Mouse (Mus musculus) layer of hippocampus, adult 8-10 months (tissue): Measurements from ENCODE around the gene Mapkapk3. TPM values are rescaled to one million over a fixed set of nuclear protein-coding genes. Genes with fewer than 3 reads are reported as not detected.

ENCODE experiments used
- DNase-seq, 2 experiments: peaks; one replicate each; pipeline ENCODE4 v3.0.0; 2022; ENCODE audit warnings: low spot score in 2 of 2
- total RNA-seq, 4 experiments: library from RNA; stranded (reverse); gene quantifications; 2 replicates each; pipeline ENCODE4 v1.2.4; 2022

Gene Mapkapk3
- total RNA-seq, 4 experiments from 2014 or later = 1.9 to 5.1 (median 3.4) TPM

GRCm38 (mm10) chr9:107267721-107268402 lies 21.8 kb downstream of the Mapkapk3 start:
- no peak for DNase-seq

DNA sequence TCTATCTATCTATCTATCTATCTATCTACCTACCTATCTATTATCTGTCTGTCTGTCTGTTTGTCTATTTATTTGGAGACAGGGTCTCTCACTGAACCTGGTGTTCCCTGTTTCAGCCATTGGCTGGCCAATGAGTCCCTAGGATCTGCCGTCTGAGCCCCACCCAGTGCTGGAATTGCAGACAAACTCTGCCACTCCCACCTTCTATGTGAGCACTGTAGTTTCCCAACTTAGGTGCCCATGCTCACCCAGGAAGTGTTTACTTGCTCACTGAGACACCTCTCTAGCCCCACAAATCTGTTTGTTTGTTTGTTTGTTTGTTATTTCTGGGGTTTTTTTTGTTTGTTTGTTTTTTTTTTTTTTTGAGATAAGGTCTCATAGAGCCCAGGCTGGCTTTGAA lies 22.6 kb downstream of the Mapkapk3 start:
- no peak for DNase-seq

DNA sequence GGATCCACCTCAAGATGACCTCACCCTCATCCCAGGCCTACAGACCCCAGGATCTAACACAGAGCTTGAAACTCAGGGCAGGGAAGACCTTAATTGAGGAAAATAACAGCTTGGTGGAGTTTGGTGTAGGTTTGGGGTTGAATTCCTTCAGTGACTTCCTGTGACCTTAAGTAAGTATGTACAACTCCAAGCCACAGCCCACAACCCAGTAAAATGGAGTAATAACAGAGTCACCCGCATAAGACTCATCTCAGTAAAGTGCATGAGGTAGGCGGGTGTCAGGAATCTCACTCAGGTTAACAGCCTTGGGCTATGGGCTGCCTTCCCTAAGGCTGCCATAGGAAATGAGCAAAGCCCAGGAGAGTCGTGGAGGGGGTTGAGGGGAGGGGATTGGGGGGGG lies 24.9 kb downstream of the Mapkapk3 start:
- no peak for DNase-seq

DNA sequence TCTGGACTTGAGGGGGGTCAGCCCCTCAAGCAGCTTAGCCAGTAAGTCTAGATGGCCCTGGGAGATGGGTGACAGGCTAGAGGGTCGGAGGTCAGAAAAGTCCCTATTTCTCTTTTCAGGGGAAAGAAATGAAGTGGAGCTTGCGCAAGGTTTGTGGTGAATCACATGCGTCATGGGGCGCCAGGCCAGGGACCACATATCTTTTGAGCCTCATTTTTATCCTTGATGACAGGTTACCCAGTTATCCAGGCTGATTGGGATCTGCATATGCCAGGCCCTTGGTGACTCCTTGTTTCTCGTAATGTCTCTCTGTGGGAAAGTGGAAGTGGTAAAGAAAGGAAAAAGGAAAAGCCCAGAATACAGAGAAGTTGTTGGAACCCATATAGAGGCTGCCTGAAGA lies 25.8 kb downstream of the Mapkapk3 start:
- no peak for DNase-seq

GRCm38 (mm10) chr9:107262375-107262774 lies 27.3 kb downstream of the Mapkapk3 start:
- DNase-seq = no peak

GRCm38 (mm10) chr9:107261792-107262191 lies 27.9 kb downstream of the Mapkapk3 start:
- no peak for DNase-seq

DNA sequence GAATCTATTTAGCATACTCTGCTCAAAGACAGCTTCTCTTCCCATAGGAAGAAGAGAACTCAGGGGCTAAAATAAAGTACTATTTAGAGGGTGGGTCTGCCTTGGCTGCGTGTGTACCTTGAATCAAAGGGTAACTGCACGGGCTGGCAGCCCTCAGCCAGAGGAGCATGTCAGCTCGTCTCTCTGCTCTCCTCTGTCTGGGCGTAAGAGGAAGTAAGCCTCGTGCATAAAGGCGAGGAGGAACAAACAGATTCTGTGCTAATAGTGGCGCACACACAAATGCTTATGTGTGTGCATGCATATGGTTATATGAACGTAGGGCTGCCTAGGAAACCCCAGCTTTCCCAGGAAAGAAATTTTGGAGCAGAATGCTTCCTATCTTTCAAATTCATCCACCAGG lies 28.8 kb downstream of the Mapkapk3 start:
- no peak for DNase-seq

- DNase-seq = no peak
Observed at GRCm38 (mm10) chr9:107260429-107260828, 29.2 kb downstream of the Mapkapk3 start.

GRCm38 (mm10) chr9:107259571-107259970 lies 30.1 kb downstream of the Mapkapk3 start:
- DNase-seq = peak; percentile 67

GRCm38 (mm10) chr9:107255596-107255995 lies 34.1 kb downstream of the Mapkapk3 start:
- DNase-seq = no peak

GRCm38 (mm10) chr9:107254925-107255324 lies 34.8 kb downstream of the Mapkapk3 start:
- no peak for DNase-seq

- peak; percentile 78 to 81 for DNase-seq
Observed at GRCm38 (mm10) chr9:107254476-107254875, 35.2 kb downstream of the Mapkapk3 start.

- no peak for DNase-seq
Observed at GRCm38 (mm10) chr9:107252164-107252563, 37.5 kb downstream of the Mapkapk3 start.

- DNase-seq = no peak
Observed at GRCm38 (mm10) chr9:107250416-107251337, 39.0 kb downstream of the Mapkapk3 start.

GRCm38 (mm10) chr9:107249154-107249553 lies 40.5 kb downstream of the Mapkapk3 start:
- DNase-seq = no peak

GRCm38 (mm10) chr9:107246170-107246569 lies 43.5 kb downstream of the Mapkapk3 start:
- DNase-seq = no peak

- DNase-seq = no peak
Observed at GRCm38 (mm10) chr9:107245311-107245710, 44.4 kb downstream of the Mapkapk3 start.

GRCm38 (mm10) chr9:107236151-107236550 lies 53.5 kb downstream of the Mapkapk3 start:
- DNase-seq = no peak

DNA sequence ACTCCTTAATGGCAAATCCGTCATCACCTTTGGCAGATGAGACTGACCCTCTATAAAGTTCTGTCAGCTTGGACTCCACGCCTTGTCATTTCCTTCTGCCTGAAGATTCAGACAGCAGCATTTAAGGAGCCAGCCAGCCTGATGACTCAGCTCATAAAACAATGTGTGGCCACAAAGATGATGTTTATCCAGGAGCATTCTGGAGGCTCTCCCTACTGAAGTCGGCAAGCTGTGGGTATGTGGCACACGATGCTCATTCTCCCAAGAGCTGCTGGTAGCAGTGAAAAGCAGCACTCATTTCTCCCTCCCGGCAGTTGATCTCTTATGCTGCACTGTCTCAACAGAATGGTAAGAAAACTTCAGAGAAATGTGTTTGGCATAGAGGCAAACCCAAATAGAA lies 54.4 kb downstream of the Mapkapk3 start:
- DNase-seq = peak in 1 of 2 experiments; percentile 51

GRCm38 (mm10) chr9:107232140-107232539 lies 57.5 kb downstream of the Mapkapk3 start:
- DNase-seq = no peak

GRCm38 (mm10) chr9:107231539-107232139 lies 58.0 kb downstream of the Mapkapk3 start, which contains the start of gene Dock3:
Dock3 (minus strand) TSS chr9:107231909.
- DNase-seq = peak; percentile 59 to 76

DNA sequence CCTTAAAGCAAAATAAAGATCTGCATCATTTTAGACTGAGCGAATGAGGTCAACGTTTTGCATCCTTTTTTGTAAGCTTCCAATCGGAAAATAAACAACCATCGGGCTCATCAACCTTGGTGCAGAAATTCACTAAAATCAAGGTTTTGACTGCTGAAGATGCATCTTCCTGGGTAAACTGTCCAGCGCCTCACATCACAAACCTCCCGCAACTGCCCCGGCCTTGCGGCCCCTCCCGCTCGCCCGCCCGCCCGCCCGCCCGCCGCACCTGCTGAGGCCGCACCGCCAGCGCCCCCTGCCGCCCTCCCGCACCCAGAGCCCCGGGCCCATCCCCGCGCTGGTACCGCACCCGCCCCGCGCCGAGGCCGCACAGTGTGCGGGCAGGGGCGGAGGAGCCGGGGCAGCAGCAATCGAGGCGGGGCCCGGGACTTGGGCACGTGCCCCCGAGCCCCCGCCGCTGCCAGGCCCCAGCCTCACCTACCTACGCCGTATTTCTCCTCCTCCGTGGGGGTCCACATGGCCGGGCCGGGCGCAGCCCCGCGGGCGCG lies 58.6 kb downstream of the Mapkapk3 start:
- DNase-seq = no peak
